Mouse (Mus musculus): ENCODE measurements around the gene Bcl2l1. TPM values are rescaled to one million over a fixed set of nuclear protein-coding genes. Genes with fewer than 3 reads are reported as not detected.

Bcl2l1 gene
- total and polyA plus RNA-seq, 2 experiments = 14.9 to 30.4 TPM

GRCm38 (mm10) chr2:152859501-152859900 is 28.0 kb upstream of the Bcl2l1 start:
- no peak overlapping the region for H3K27ac ChIP-seq (replicated peaks; ENCODE audit: insufficient read depth, low read depth, low read length)
- H3K4me3 ChIP-seq (ENCODE audit: insufficient read depth, low read depth, low read length) = no peak overlapping the region
- H3K36me3 ChIP-seq (ENCODE audit: control insufficient read depth, insufficient read depth, low read length) = no peaks in the 10 kb centered on the region
- no peak overlapping the region for H3K9ac ChIP-seq (ENCODE audit: low read depth, low read length)
- WGBS = 93% methylated on average over 3 of the region's 3 CpGs
- H3K4me1 ChIP-seq (ENCODE audit: control insufficient read depth, insufficient read depth, low read length) = no peaks in the 10 kb centered on the region
- TF ChIP-seq CTCF (IDR thresholded peaks at IDR 0.05; ENCODE audit: low read depth, low read length) = no peak
- no peak for TF ChIP-seq POLR2A (IDR thresholded peaks at IDR 0.05; ENCODE audit: extremely low read depth, insufficient read depth, low read length)
- H3K79me2 ChIP-seq (ENCODE audit: control insufficient read depth, insufficient read depth, low read length) = no peaks in the 10 kb centered on the region
- no peak for DNase-seq (ENCODE audit: extremely low read depth, low read depth, low spot score)
- H3K27me3 ChIP-seq (ENCODE audit: control insufficient read depth, insufficient read depth, low read length) = no peaks in the 10 kb centered on the region

GRCm38 (mm10) chr2:152848466-152848865 is 16.9 kb upstream of the Bcl2l1 start:
- DNase-seq (ENCODE audit: extremely low read depth, low read depth, low spot score) = no peak
- Histone ChIP-seq H3K27ac (replicated peaks; ENCODE audit: insufficient read depth, low read depth, low read length) (no peak overlapping the region), H3K79me2 (ENCODE audit: control insufficient read depth, insufficient read depth, low read length) (no peaks in the 10 kb centered on the region), H3K4me1 (ENCODE audit: control insufficient read depth, insufficient read depth, low read length) (no peaks in the 10 kb centered on the region), H3K4me3 (ENCODE audit: insufficient read depth, low read depth, low read length) (no peak overlapping the region), H3K36me3 (ENCODE audit: control insufficient read depth, insufficient read depth, low read length) (no peaks in the 10 kb centered on the region), H3K27me3 (ENCODE audit: control insufficient read depth, insufficient read depth, low read length) (no peaks in the 10 kb centered on the region), H3K9ac (ENCODE audit: low read depth, low read length) (no peak overlapping the region)
- WGBS = 30% methylated on average over 2 of the region's 2 CpGs
- TF ChIP-seq CTCF (IDR thresholded peaks at IDR 0.05; ENCODE audit: low read depth, low read length) (no peak), POLR2A (IDR thresholded peaks at IDR 0.05; ENCODE audit: extremely low read depth, insufficient read depth, low read length) (no peak)

- TF ChIP-seq POLR2A (IDR thresholded peaks at IDR 0.05; ENCODE audit: extremely low read depth, insufficient read depth, low read length) = no peak
- no peak for TF ChIP-seq CTCF (IDR thresholded peaks at IDR 0.05; ENCODE audit: low read depth, low read length)
- Histone ChIP-seq H3K9ac (ENCODE audit: low read depth, low read length) (peak within 1 kb of the TSS; percentile 31), H3K27me3 (ENCODE audit: control insufficient read depth, insufficient read depth, low read length) (no peaks in the 10 kb centered on the region), H3K36me3 (ENCODE audit: control insufficient read depth, insufficient read depth, low read length) (no peaks in the 10 kb centered on the region), H3K4me3 (ENCODE audit: insufficient read depth, low read depth, low read length) (peak within 1 kb of the TSS; percentile 64), H3K27ac (replicated peaks; ENCODE audit: insufficient read depth, low read depth, low read length) (no peak within 1 kb of the TSS), H3K79me2 (ENCODE audit: control insufficient read depth, insufficient read depth, low read length) (no peaks in the 10 kb centered on the region), H3K4me1 (ENCODE audit: control insufficient read depth, insufficient read depth, low read length) (no peaks in the 10 kb centered on the region)
- WGBS = under 1% methylated on average over 34 of the region's 34 CpGs
- DNase-seq (ENCODE audit: extremely low read depth, low read depth, low spot score) = peak; percentile 96
These were observed 16.3 kb upstream of the Bcl2l1 start, which contains the start of gene Tpx2 for GRCm38 (mm10) chr2:152847815-152848302. TSS of gene Tpx2 (plus strand) at chr2:152847964.

GRCm38 (mm10) chr2:152847057-152847814 is 15.7 kb upstream of the Bcl2l1 start:
- Histone ChIP-seq H3K4me1 (ENCODE audit: control insufficient read depth, insufficient read depth, low read length) (no peaks in the 10 kb centered on the region), H3K36me3 (ENCODE audit: control insufficient read depth, insufficient read depth, low read length) (no peaks in the 10 kb centered on the region), H3K9ac (ENCODE audit: low read depth, low read length) (no peak overlapping the region), H3K27me3 (ENCODE audit: control insufficient read depth, insufficient read depth, low read length) (no peaks in the 10 kb centered on the region), H3K4me3 (ENCODE audit: insufficient read depth, low read depth, low read length) (peak overlapping the region; percentile 28; the same call in 1 of the 2 replicates), H3K27ac (replicated peaks; ENCODE audit: insufficient read depth, low read depth, low read length) (no peak overlapping the region), H3K79me2 (ENCODE audit: control insufficient read depth, insufficient read depth, low read length) (no peaks in the 10 kb centered on the region)
- 10% methylated on average over 3 of the region's 3 CpGs for WGBS
- no peak for DNase-seq (ENCODE audit: extremely low read depth, low read depth, low spot score)
- TF ChIP-seq POLR2A (IDR thresholded peaks at IDR 0.05; ENCODE audit: extremely low read depth, insufficient read depth, low read length) (no peak), CTCF (IDR thresholded peaks at IDR 0.05; ENCODE audit: low read depth, low read length) (no peak)

- Histone ChIP-seq H3K36me3 (ENCODE audit: control insufficient read depth, insufficient read depth, low read length) (no peaks in the 10 kb centered on the region), H3K9ac (ENCODE audit: low read depth, low read length) (no peak overlapping the region), H3K4me3 (ENCODE audit: insufficient read depth, low read depth, low read length) (no peak overlapping the region), H3K27me3 (ENCODE audit: control insufficient read depth, insufficient read depth, low read length) (no peaks in the 10 kb centered on the region), H3K27ac (replicated peaks; ENCODE audit: insufficient read depth, low read depth, low read length) (no peak overlapping the region), H3K4me1 (ENCODE audit: control insufficient read depth, insufficient read depth, low read length) (no peaks in the 10 kb centered on the region; the same call in 1 of the 2 replicates), H3K79me2 (ENCODE audit: control insufficient read depth, insufficient read depth, low read length) (no peaks in the 10 kb centered on the region)
- no peak for DNase-seq (ENCODE audit: extremely low read depth, low read depth, low spot score)
- TF ChIP-seq CTCF (IDR thresholded peaks at IDR 0.05; ENCODE audit: low read depth, low read length) (no peak), POLR2A (IDR thresholded peaks at IDR 0.05; ENCODE audit: extremely low read depth, insufficient read depth, low read length) (no peak)
- 95% methylated on average over 3 of the region's 3 CpGs for WGBS
These were observed 11.2 kb upstream of the Bcl2l1 start for GRCm38 (mm10) chr2:152842741-152843140.

GRCm38 (mm10) chr2:152839256-152839655 is 7.7 kb upstream of the Bcl2l1 start:
- no peaks in the 10 kb centered on the region; the same call in 1 of the 2 replicates for H3K4me1 ChIP-seq (ENCODE audit: control insufficient read depth, insufficient read depth, low read length)
- no peaks in the 10 kb centered on the region for H3K27me3 ChIP-seq (ENCODE audit: control insufficient read depth, insufficient read depth, low read length)
- H3K36me3 ChIP-seq (ENCODE audit: control insufficient read depth, insufficient read depth, low read length) = no peaks in the 10 kb centered on the region
- peak; percentile 62 for DNase-seq (ENCODE audit: extremely low read depth, low read depth, low spot score)
- H3K79me2 ChIP-seq (ENCODE audit: control insufficient read depth, insufficient read depth, low read length) = no peaks in the 10 kb centered on the region
- H3K4me3 ChIP-seq (ENCODE audit: insufficient read depth, low read depth, low read length) = no peak overlapping the region
- WGBS = 26% methylated on average over 2 of the region's 2 CpGs
- H3K27ac ChIP-seq (replicated peaks; ENCODE audit: insufficient read depth, low read depth, low read length) = no peak overlapping the region
- no peak overlapping the region for H3K9ac ChIP-seq (ENCODE audit: low read depth, low read length)
- TF ChIP-seq POLR2A (IDR thresholded peaks at IDR 0.05; ENCODE audit: extremely low read depth, insufficient read depth, low read length) (no peak), CTCF (IDR thresholded peaks at IDR 0.05; ENCODE audit: low read depth, low read length) (no peak)
